Mouse (Mus musculus): ENCODE results near the gene 2410015M20Rik. TPM values are rescaled to one million over a fixed set of nuclear protein-coding genes. Genes with fewer than 3 reads are reported as not detected.
A peak's percentile ranks its signal among the peaks of the same experiment; 100 is the strongest.
"Not testable (repeated sequence)": the region's sequence is repeated elsewhere in the genome, so short reads cannot be mapped to it uniquely, and the experiment has no call there.

2410015M20Rik gene
- polyA plus RNA-seq, 1 experiment, result 101 TPM

DNA sequence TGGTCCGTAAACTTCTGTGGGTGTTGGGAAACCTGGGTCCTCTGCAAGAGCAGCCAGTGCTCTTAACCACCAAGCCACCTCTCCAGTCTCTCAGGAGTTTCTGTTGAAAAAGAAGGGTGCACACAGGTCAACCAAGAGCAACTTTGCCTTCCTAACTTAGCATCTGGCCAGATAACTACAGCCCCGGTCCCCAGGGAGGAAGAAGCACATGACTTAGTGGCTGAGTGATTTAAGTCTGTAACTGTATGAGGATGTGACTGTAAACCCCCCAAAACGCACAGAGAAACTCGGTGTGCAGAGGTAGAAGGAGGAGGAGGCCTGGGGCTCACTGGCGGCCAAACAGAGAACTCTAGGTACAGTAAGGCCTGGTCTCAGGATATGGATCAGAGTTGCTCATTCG lies 24.5 kb upstream of the 2410015M20Rik start:
- Histone ChIP-seq H3K4me1 (ENCODE audit: control insufficient read depth, insufficient read depth, insufficient read length) (peaks cover 2% of the 10 kb centered on the region; the same call in 1 of the 2 replicates), H3K36me3 (ENCODE audit: control insufficient read depth, insufficient read depth, low read length) (no peaks in the 10 kb centered on the region), H3K27ac (ENCODE audit: insufficient read depth, low read length) (peak overlapping the region; percentile 59; the same call in 1 of the 2 replicates), H3K27me3 (ENCODE audit: control insufficient read depth, insufficient read depth, low read length) (no peaks in the 10 kb centered on the region), H3K4me3 (ENCODE audit: extremely low read depth, insufficient read depth, insufficient read length) (no peak overlapping the region)
- 38% methylated on average over 6 of the region's 6 CpGs for WGBS
- DNase-seq (ENCODE audit: low read depth in 1 of 2, low spot score in 2 of 2), result peak; percentile 54 to 66
- TF ChIP-seq CTCF (IDR thresholded peaks at IDR 0.05; ENCODE audit: extremely low read depth, insufficient read depth, insufficient read length, insufficient replicate concordance) (no peak), POLR2A (IDR thresholded peaks at IDR 0.05; ENCODE audit: low read depth, low read length) (no peak)

DNA sequence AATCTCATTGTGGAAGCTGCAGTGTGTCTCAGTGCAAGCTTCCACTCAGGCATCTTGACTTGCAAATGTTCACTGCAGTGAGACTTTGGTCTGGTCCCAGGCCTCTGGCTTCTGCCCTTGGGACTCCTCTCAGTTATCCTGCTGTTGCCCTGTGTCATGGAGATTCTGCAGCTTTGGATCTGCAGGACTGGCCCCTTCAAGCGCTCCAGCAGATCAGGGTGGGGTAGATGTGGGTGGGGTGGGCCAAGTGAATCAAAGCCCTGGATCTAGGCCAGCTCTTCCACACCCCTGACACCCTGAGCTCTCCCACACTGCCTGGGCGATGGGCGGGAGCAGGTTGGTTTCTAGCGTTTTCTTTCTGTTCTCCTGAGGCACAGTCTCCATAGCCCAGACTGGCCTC lies 22.2 kb upstream of the 2410015M20Rik start:
- WGBS, result 78% methylated on average over 4 of the region's 4 CpGs
- H3K36me3 ChIP-seq (ENCODE audit: control insufficient read depth, insufficient read depth, low read length), result no peaks in the 10 kb centered on the region
- no peak for DNase-seq (ENCODE audit: low read depth in 1 of 2, low spot score in 2 of 2)
- H3K4me1 ChIP-seq (ENCODE audit: control insufficient read depth, insufficient read depth, insufficient read length), result peaks cover 9% of the 10 kb centered on the region; the same call in 1 of the 2 replicates
- no peak overlapping the region for H3K27ac ChIP-seq (ENCODE audit: insufficient read depth, low read length)
- no peaks in the 10 kb centered on the region for H3K27me3 ChIP-seq (ENCODE audit: control insufficient read depth, insufficient read depth, low read length)
- no peak for TF ChIP-seq POLR2A (IDR thresholded peaks at IDR 0.05; ENCODE audit: low read depth, low read length)
- no peak for TF ChIP-seq CTCF (IDR thresholded peaks at IDR 0.05; ENCODE audit: extremely low read depth, insufficient read depth, insufficient read length, insufficient replicate concordance)
- H3K4me3 ChIP-seq (ENCODE audit: extremely low read depth, insufficient read depth, insufficient read length), result no peak overlapping the region

DNA sequence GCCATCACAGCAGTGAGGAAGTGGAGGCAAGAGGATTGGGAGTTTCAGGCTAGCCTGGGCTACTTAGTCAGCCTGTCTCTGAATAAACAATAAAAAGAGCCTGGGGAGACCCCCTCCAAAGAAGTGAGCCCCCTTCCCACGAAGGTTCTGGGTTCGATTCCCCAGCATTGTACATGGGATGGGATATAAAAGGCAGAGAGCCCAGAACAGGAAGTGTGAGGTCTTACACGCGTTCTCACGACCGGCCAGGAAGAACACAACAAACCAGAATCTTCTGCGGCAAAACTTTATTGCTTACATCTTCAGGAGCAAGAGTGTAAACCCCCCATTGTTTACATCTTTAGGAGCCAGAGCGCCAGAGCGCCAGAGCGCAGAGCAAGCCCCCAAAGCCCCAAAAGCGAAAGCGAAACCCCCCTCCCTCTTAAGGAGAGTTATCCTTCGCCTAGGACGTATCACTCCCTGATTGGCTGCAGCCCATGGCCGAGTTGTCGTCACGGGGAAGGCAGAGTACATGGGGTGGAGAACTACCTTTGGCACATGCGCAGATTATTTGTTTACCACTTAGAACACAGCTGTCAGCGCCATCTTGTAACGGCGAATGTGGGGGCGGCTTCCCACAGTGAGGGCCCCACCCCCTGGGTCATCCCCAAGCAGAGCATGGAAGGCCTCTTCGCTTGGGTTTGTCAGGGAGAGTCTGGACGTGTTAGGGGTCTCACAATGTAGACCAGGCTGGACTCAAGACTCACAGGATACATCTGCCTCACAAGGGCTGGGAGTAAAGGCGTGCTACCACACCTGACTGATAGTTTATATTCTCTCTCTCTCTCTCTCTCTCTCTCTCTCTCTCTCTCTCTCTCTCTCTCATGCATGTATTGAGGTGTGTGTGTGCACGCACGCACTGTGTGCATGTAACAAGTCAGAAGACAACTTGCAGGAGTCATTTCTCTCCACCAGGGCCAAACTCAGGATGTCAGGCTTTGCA lies 20.5 kb upstream of the 2410015M20Rik start:
- not testable (repeated sequence) for H3K27me3 ChIP-seq (ENCODE audit: control insufficient read depth, insufficient read depth, low read length); H3K4me3 ChIP-seq (ENCODE audit: extremely low read depth, insufficient read depth, insufficient read length); H3K27ac ChIP-seq (ENCODE audit: insufficient read depth, low read length); H3K36me3 ChIP-seq (ENCODE audit: control insufficient read depth, insufficient read depth, low read length); DNase-seq (ENCODE audit: low read depth in 1 of 2, low spot score in 2 of 2)
- H3K4me1 ChIP-seq (ENCODE audit: control insufficient read depth, insufficient read depth, insufficient read length), result peaks cover 12% of the 10 kb centered on the region; the same call in 1 of the 2 replicates
- WGBS, result 85% methylated on average over 27 of the region's 27 CpGs

DNA sequence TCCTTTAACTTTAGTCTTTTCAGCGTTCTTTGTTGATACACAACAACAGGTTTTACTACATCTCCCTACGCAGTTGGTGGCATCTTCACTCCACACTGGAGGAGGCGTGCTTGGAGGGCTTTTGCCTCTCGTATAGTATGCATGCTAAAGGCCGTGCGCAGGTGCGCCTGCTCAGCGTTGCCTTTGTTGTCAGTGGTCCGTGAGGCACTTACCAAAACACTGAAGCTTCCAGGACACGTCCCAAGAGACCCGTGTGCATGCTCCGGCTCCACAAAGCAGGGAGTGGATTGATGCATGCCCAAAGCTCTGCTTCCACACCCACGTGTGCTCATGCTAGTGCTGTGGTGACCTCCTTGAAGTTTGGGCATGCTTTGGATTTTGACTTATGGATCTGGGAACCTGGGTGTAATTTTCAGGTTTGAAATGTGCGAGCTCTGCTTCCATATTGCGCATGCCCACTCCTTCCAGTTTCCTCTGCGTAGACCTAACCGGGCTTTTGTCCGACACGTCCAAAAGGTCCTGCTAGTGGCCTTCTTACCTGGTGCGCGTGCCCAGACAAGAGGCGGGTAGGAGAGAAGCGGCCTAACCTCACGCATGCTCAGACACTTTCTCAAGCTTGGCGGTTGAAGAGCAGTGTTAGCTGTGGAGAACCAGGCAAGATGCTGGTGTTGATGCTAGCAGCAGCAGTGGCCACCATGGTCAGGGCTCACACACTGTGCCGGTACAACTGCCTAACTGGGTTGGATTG lies 18.1 kb upstream of the 2410015M20Rik start, which contains the start of gene Catsperd:
Catsperd (plus strand) TSS at position 614 of the 748 bp plus-strand sequence.
- Histone ChIP-seq H3K36me3 (ENCODE audit: control insufficient read depth, insufficient read depth, low read length) (0 out of 2 replicates have a peak, but pooled peaks cover 1% of the 10 kb centered on the region), H3K4me1 (ENCODE audit: control insufficient read depth, insufficient read depth, insufficient read length) (peaks cover 10% of the 10 kb centered on the region; the same call in 1 of the 2 replicates), H3K4me3 (ENCODE audit: extremely low read depth, insufficient read depth, insufficient read length) (peak within 1 kb of the TSS; percentile 75), H3K27me3 (ENCODE audit: control insufficient read depth, insufficient read depth, low read length) (no peaks in the 10 kb centered on the region), H3K27ac (ENCODE audit: insufficient read depth, low read length) (no peak within 1 kb of the TSS)
- DNase-seq (ENCODE audit: low read depth in 1 of 2, low spot score in 2 of 2), result no peak
- WGBS, result 17% methylated on average over 26 of the region's 26 CpGs
- no peak for TF ChIP-seq CTCF (IDR thresholded peaks at IDR 0.05; ENCODE audit: extremely low read depth, insufficient read depth, insufficient read length, insufficient replicate concordance)
- TF ChIP-seq POLR2A (IDR thresholded peaks at IDR 0.05; ENCODE audit: low read depth, low read length), result no peak

DNA sequence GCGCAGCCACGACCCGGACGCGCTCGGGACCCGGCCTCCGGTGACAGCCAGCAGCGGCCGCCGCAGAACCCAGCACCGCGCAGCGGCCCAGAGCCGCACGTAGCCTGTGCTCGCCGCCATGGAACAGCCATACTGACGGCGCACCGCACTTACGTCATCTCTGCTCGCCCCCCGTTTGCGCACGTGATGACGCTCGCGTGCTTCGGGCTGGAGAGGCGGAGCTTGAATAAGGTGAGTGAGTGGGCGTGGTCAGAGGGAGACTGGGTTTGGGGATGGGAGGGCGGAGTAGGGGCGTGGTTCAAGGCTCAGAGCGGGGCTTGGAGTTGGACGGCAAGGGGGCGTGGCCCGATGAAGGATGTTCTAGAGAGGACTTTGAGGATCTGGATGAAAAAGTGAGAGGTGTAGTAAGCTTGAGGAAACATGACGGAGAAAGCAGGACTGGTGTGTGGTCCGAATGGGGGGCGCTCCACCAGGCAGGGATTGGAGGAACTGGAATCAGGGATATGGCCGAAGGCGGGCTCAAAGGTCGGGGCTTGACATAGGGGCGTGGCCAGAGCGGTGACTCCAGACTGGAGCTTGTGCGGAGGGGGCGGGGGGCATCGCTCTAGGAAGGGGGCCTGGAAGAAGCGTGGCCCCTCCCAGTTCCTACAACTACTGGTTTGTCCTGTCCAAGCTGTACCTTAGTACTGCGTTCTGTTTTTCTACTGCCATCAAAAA lies 17.3 kb upstream of the 2410015M20Rik start, which contains the start of gene Lonp1:
Lonp1 (minus strand) TSS at position 134 of the 717 bp plus-strand sequence.
- TF ChIP-seq CTCF (IDR thresholded peaks at IDR 0.05; ENCODE audit: extremely low read depth, insufficient read depth, insufficient read length, insufficient replicate concordance) (no peak), POLR2A (IDR thresholded peaks at IDR 0.05; ENCODE audit: low read depth, low read length) (peak; percentile 49; the same call in 1 of the 2 replicates)
- Histone ChIP-seq H3K36me3 (ENCODE audit: control insufficient read depth, insufficient read depth, low read length) (peaks cover 3% of the 10 kb centered on the region), H3K4me3 (ENCODE audit: extremely low read depth, insufficient read depth, insufficient read length) (peak within 1 kb of the TSS; percentile 75), H3K4me1 (ENCODE audit: control insufficient read depth, insufficient read depth, insufficient read length) (peaks cover 10% of the 10 kb centered on the region; the same call in 1 of the 2 replicates), H3K27ac (ENCODE audit: insufficient read depth, low read length) (no peak within 1 kb of the TSS), H3K27me3 (ENCODE audit: control insufficient read depth, insufficient read depth, low read length) (no peaks in the 10 kb centered on the region)
- under 1% methylated on average over 51 of the region's 51 CpGs for WGBS
- DNase-seq (ENCODE audit: low read depth in 1 of 2, low spot score in 2 of 2), result peak; percentile 96 to 97

DNA sequence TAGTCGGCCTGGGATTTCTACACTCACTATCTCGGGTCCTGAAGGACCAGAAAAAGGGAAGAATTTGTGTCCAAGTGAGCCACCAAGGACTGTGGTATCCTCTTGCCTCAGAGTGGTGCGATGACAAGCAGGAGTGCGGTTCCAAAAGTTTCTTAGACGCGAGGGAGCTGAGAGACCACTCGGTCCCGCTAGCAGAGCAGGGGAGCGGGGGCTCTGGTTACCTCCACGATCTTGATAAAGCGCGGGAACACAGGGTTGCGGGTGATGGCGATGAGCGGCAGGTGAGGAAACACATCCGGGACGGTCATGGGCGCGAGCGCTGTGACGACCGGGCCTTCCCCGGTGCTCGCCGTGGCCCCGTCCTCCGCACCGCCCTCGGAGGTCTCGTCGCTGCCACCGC lies 16.7 kb upstream of the 2410015M20Rik start:
- TF ChIP-seq POLR2A (IDR thresholded peaks at IDR 0.05; ENCODE audit: low read depth, low read length) (no peak), CTCF (IDR thresholded peaks at IDR 0.05; ENCODE audit: extremely low read depth, insufficient read depth, insufficient read length, insufficient replicate concordance) (no peak)
- WGBS, result under 1% methylated on average over 30 of the region's 32 CpGs
- H3K27me3 ChIP-seq (ENCODE audit: control insufficient read depth, insufficient read depth, low read length), result no peaks in the 10 kb centered on the region
- no peak overlapping the region for H3K27ac ChIP-seq (ENCODE audit: insufficient read depth, low read length)
- peak overlapping the region; percentile 75 for H3K4me3 ChIP-seq (ENCODE audit: extremely low read depth, insufficient read depth, insufficient read length)
- H3K4me1 ChIP-seq (ENCODE audit: control insufficient read depth, insufficient read depth, insufficient read length), result peaks cover 10% of the 10 kb centered on the region; the same call in 1 of the 2 replicates
- DNase-seq (ENCODE audit: low read depth in 1 of 2, low spot score in 2 of 2), result no peak
- peaks cover 6% of the 10 kb centered on the region for H3K36me3 ChIP-seq (ENCODE audit: control insufficient read depth, insufficient read depth, low read length)

Data from spleen, adult 2 months (tissue).